Mouse (Mus musculus) adrenal gland, postnatal 14 days (tissue): ENCODE results near the gene Hp1bp3. TPM values are rescaled to one million over a fixed set of nuclear protein-coding genes. Genes with fewer than 3 reads are reported as not detected.

ENCODE experiments used
- DNase-seq: peaks from one replicate; pipeline ENCODE4 v3.0.0; 2021; ENCODE audit warnings: mixed read lengths
- long read RNA-seq, 2 experiments: library from polyadenylated mRNA; stranded (forward); transcript quantifications; one replicate each; pipeline ENCODE4 v2.0.0; 2021
- total RNA-seq: library from RNA; stranded (reverse); gene quantifications from 2 replicates; pipeline ENCODE4 v1.2.3, GENCODE M21; 2021

The Hp1bp3 gene
- 164 and 180 TPM in 2 replicates for total RNA-seq
- long read RNA-seq, experiment 1, transcript Hp1bp3-201 (13 exons, 3,311 nt) = major isoform, 26 of 88 reads
- long read RNA-seq, experiment 1, transcript Hp1bp3-202 (12 exons, 3,113 nt) = minor isoform, 9 of 88 reads
- long read RNA-seq, experiment 1, partial matches to known transcripts = 8 of 88 reads
- long read RNA-seq, experiment 1, other reads (novel, unspliced or antisense) = 41 of 88 reads
- long read RNA-seq, experiment 2, transcript Hp1bp3-201 (13 exons, 3,311 nt) = major isoform, 12 of 67 reads
- long read RNA-seq, experiment 2, transcript Hp1bp3-202 (12 exons, 3,113 nt) = minor isoform, 6 of 67 reads
- long read RNA-seq, experiment 2, partial matches to known transcripts = 35 of 67 reads
- long read RNA-seq, experiment 2, other reads (novel, unspliced or antisense) = 13 of 67 reads

GRCm38 (mm10) chr4:138216200-138216890 lies at the start of gene Hp1bp3:
TSS of gene Hp1bp3 (plus strand) at chr4:138216296.
- DNase-seq = peak; percentile 91

GRCm38 (mm10) chr4:138166519-138166918 lies 49.6 kb upstream of the Hp1bp3 start:
- no peak for DNase-seq

GRCm38 (mm10) chr4:138168162-138168561 lies 47.9 kb upstream of the Hp1bp3 start:
- DNase-seq = peak; percentile 30

GRCm38 (mm10) chr4:138169420-138169819 lies 46.7 kb upstream of the Hp1bp3 start:
- DNase-seq = no peak

GRCm38 (mm10) chr4:138172686-138173085 lies 43.4 kb upstream of the Hp1bp3 start:
- DNase-seq = no peak

GRCm38 (mm10) chr4:138179391-138179790 lies 36.7 kb upstream of the Hp1bp3 start:
- no peak for DNase-seq

GRCm38 (mm10) chr4:138180719-138181118 lies 35.4 kb upstream of the Hp1bp3 start:
- DNase-seq = no peak

- no peak for DNase-seq
Observed at GRCm38 (mm10) chr4:138184056-138184455, 32.0 kb upstream of the Hp1bp3 start.

- DNase-seq = peak; percentile 35
Observed at GRCm38 (mm10) chr4:138184573-138184981, 31.5 kb upstream of the Hp1bp3 start.

- DNase-seq = no peak
Observed at GRCm38 (mm10) chr4:138185961-138186360, 30.1 kb upstream of the Hp1bp3 start.

- DNase-seq = no peak
Observed at GRCm38 (mm10) chr4:138187995-138188394, 28.1 kb upstream of the Hp1bp3 start.

GRCm38 (mm10) chr4:138192561-138192960 lies 23.5 kb upstream of the Hp1bp3 start:
- no peak for DNase-seq

- DNase-seq = no peak
Observed at GRCm38 (mm10) chr4:138200769-138201168, 15.3 kb upstream of the Hp1bp3 start.

GRCm38 (mm10) chr4:138201696-138202095 lies 14.4 kb upstream of the Hp1bp3 start:
- no peak for DNase-seq

- peak; percentile 68 for DNase-seq
Observed at GRCm38 (mm10) chr4:138210116-138210515, 6.0 kb upstream of the Hp1bp3 start.

GRCm38 (mm10) chr4:138213861-138214260 lies 2.2 kb upstream of the Hp1bp3 start:
- DNase-seq = no peak

- DNase-seq = no peak
Observed at GRCm38 (mm10) chr4:138215671-138216199, 361 bp upstream of the Hp1bp3 start.

- DNase-seq = peak; percentile 99
Observed at GRCm38 (mm10) chr4:138216891-138217392, 846 bp downstream of the Hp1bp3 start.

- DNase-seq = peak; percentile 60
Observed at GRCm38 (mm10) chr4:138217441-138217840, 1.3 kb downstream of the Hp1bp3 start.

- DNase-seq = no peak
Observed at GRCm38 (mm10) chr4:138217951-138218685, 2.0 kb downstream of the Hp1bp3 start.

- no peak for DNase-seq
Observed at GRCm38 (mm10) chr4:138219331-138219730, 3.2 kb downstream of the Hp1bp3 start.

GRCm38 (mm10) chr4:138220761-138221160 lies 4.7 kb downstream of the Hp1bp3 start:
- DNase-seq = peak; percentile 51
